Mouse (Mus musculus) limb, embryonic 14.5 days (tissue): ENCODE measurements around the gene Nbea. TPM values are rescaled to one million over a fixed set of nuclear protein-coding genes. Genes with fewer than 3 reads are reported as not detected.

ENCODE experiments used
- ATAC-seq: fragments of 200-750 bp; cut with Nextera tagmentation; 2 replicates; pipeline ENCODE4 v1.8.0; 2017; ENCODE audit warnings: low read depth, moderate number of reproducible peaks, moderate TSS enrichment; ENCODE audit not compliant: low FRiP score
- DNase-seq: peaks from one replicate; pipeline ENCODE4 v3.0.0-alpha.2; 2015; ENCODE audit warnings: low spot score
- H3K27ac ChIP-seq: fragments of 300-500 bp; sonication (generic); replicated peaks from 2 replicates; pipeline ENCODE4 v1.5.1; 2014; ENCODE audit warnings: low read depth, mild to moderate bottlenecking, low read length, moderate library complexity, mixed read lengths
- H3K27me3 ChIP-seq: fragments of 300-500 bp; sonication (generic); 2 replicates; pipeline ENCODE4 v1.6.1; 2014; ENCODE audit warnings: low read length, mixed read lengths; ENCODE audit not compliant: control insufficient read depth, insufficient read depth
- H3K36me3 ChIP-seq: fragments of 300-500 bp; sonication (generic); 2 replicates; pipeline ENCODE4 v1.6.1; 2014; ENCODE audit warnings: mild to moderate bottlenecking, low read length, moderate library complexity, mixed read lengths; ENCODE audit not compliant: control insufficient read depth, insufficient read depth
- H3K4me1 ChIP-seq: fragments of 300-500 bp; sonication (generic); 2 replicates; pipeline ENCODE4 v1.6.1; 2014; ENCODE audit warnings: antibody characterized with exemption, low read length, mixed read lengths; ENCODE audit not compliant: control insufficient read depth, insufficient read depth
- H3K4me2 ChIP-seq: fragments of 300-500 bp; sonication (generic); replicated peaks from 2 replicates; pipeline ENCODE4 v1.6.1; 2014; ENCODE audit warnings: low read depth, mild to moderate bottlenecking, low read length, moderate library complexity; ENCODE audit not compliant: severe bottlenecking
- H3K4me3 ChIP-seq: fragments of 300-500 bp; sonication (generic); replicated peaks from 2 replicates; pipeline ENCODE4 v1.5.1; 2014; ENCODE audit warnings: low read length
- H3K9ac ChIP-seq: fragments of 300-500 bp; sonication (generic); 2 replicates; pipeline ENCODE4 v1.6.1; 2014; ENCODE audit warnings: mild to moderate bottlenecking, low read depth, low read length, moderate library complexity; ENCODE audit not compliant: severe bottlenecking
- H3K9me3 ChIP-seq: fragments of 300-500 bp; sonication (generic); 2 replicates; pipeline ENCODE4 v1.6.1; 2016; ENCODE audit warnings: low read length; ENCODE audit not compliant: control insufficient read depth
- POLR2A ChIP-seq: fragments of 200-500 bp; IDR thresholded peaks from 2 replicates; pipeline ENCODE4 v1.8.0; 2012; ENCODE audit warnings: inconsistent platforms, mild to moderate bottlenecking, moderate library complexity, borderline replicate concordance; ENCODE audit not compliant: insufficient read depth, insufficient read length; ENCODE audit errors: extremely low read depth
- whole genome bisulfite sequencing: fragments of 180-500 bp; shearing (Covaris S2); extraction: QIAGEN DNeasy Blood & Tissue Kit; methylation state at CpG from one replicate; pipeline ENCODE4 v1.1.7; 2014; 5-methylcytosine and 5-hydroxymethylcytosine counted together
- polyA plus RNA-seq, 2 experiments: library from polyadenylated mRNA; depleted of rRNA in 1 of 2; stranded (reverse) in 1 of 2; unstranded in 1 of 2; fragments of >200 nt; fragmentation: Nextera tagmentation in 1 of 2; extraction: Ambion mirVana in 1 of 2; gene quantifications; 2 replicates each; pipeline versions ENCODE4 v1.2.1 to v1.2.3; 2012 to 2014

Nbea gene
- polyA plus RNA-seq, 2 experiments, result 20.6 to 34.1 TPM

DNA sequence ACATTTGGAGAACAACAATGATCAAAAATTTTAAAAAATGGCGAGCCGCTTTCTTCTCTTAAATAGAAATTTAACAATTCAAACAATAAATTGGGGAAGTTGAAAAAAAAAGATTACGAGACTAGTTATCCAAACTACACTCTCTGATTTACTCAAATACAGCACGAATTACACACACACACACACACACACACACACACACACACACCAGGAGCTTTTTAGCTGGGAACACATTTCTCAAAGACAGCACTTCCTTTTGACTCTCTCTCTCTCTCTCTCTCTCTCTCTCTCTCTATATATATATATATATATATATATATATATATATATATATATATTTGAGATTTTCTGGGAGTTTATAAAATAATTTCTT is 395.3 kb downstream of the Nbea start:
- Histone ChIP-seq H3K9me3 (no peaks in the 10 kb centered on the region), H3K4me2 (peak overlapping the region; percentile 86), H3K9ac (0 out of 2 replicates have a peak overlapping the region, but pooled peaks have one; percentile 81), H3K4me3 (peak overlapping the region; percentile 49), H3K36me3 (no peaks in the 10 kb centered on the region), H3K27me3 (no peaks in the 10 kb centered on the region), H3K4me1 (peaks cover 4% of the 10 kb centered on the region; the same call in 1 of the 2 replicates), H3K27ac (0 out of 2 replicates have a peak overlapping the region, but pooled peaks have one; percentile 91)
- no peak for DNase-seq
- TF ChIP-seq POLR2A, result no peak
- ATAC-seq, result no peak
- WGBS, result 22% methylated on average over 4 of the region's 4 CpGs

DNA sequence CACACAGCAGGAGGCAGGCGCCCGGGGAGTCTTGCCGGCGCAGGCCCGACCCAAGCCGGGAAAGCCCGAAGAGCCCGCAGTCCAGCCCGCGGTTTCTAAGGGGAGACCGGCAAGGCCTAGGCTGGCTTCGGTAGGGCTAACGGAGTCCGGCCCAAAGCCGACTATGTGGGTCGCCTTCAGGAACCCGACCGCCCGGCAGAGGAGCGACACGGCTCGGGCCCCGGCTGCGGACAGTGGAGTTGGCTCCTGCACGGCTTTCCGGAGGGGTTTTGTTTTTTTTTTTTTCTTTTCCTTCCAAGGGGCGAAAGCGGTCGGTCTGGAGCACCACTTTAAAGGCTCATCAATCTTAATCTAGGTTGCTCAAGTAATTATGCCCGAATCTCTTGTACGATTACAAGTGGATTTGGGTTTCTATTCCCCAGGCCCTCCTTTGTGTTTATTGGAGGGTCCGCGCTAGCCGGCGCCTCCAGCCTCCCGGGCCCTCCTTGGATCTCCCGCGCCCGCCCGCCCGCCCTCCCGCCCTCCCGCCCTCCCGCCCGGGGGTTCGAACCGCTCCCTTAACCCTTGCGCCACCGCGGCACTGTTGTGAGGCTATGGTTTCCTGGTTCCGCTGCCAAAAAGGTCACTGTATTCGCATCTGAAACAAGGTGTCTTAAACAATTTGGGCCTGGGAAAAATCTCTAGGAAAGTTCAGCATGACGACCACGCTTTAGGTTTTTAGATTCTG is 395.9 kb downstream of the Nbea start:
- Histone ChIP-seq H3K9me3 (no peaks in the 10 kb centered on the region), H3K4me2 (peak overlapping the region; percentile 86), H3K36me3 (no peaks in the 10 kb centered on the region), H3K9ac (peak overlapping the region; percentile 81), H3K4me1 (peaks cover 4% of the 10 kb centered on the region; the same call in 1 of the 2 replicates), H3K27ac (peak overlapping the region; percentile 91), H3K4me3 (peak overlapping the region; percentile 49), H3K27me3 (no peaks in the 10 kb centered on the region)
- ATAC-seq, result peak; percentile 46
- no peak for TF ChIP-seq POLR2A
- 1% methylated on average over 44 of the region's 54 CpGs for WGBS
- DNase-seq, result peak; percentile 50

DNA sequence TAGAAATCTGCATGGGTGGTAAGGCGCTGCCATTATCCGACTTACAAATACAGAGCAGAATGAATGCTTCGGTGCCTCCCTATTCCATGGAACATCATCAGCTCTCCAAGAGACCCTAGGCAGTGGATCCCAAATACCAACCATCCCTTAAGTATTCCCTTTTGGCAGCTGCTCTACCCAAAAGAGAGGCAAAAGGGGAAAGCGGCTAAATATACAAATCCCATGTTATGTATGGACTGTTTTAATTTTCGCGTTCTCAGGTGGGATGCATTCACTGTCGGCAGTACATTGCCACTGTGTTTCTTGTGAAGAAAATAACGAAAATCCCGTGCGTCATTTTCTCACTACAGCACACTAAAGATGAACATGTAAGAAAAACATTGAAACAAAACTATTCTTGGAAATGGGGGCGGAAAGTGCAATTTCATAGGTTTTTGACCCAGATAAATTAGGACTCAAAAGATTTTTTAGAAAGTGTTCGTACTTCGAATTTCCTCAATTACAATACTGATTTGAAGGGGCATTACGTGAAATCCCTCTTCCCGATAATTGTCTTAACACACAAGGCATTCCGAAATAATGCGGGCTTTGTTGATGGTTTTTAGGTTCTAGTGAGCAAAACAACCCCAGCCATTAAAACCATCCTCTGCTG is 396.5 kb downstream of the Nbea start:
- TF ChIP-seq POLR2A, result no peak
- Histone ChIP-seq H3K9me3 (no peaks in the 10 kb centered on the region), H3K27me3 (no peaks in the 10 kb centered on the region), H3K4me1 (peaks cover 4% of the 10 kb centered on the region), H3K4me2 (peak overlapping the region; percentile 86), H3K27ac (peak overlapping the region; percentile 91), H3K9ac (peak overlapping the region; percentile 81), H3K4me3 (peak overlapping the region; percentile 49), H3K36me3 (no peaks in the 10 kb centered on the region)
- 12% methylated on average over 17 of the region's 17 CpGs for WGBS
- no peak for ATAC-seq
- DNase-seq, result no peak

DNA sequence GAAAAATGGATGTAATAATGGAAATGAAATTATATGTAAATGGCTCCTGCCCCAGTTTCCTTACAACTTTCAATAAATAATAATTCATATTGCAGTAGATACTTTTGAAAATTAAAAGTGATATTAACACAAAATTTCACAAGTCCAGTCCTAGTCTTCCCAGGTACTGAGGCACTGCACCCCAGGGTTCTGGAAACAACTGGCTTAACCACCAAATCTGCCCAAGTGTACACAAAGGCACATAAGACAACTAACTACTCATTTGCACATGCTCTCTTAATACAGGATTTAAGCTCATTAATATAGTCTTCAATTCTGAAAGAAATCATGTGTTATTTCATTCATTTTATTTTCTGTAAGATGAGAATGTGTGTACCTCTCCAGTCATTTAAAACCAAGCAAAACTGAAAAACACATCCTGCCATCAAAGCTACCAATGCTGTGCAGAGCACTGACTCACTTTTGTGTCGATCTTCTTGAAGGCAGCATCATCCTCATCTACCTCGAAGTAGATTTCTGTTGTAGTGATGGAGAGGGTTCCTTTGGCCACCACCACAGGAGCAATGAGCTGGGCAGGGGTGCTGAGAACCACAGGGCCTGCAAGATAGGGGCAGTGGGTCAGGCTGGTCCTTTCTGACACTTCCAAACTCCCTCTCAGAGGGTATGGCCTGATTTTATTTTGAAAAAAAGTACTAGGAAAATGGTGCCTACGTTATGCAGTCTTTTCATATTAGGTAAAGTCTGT is 397.3 kb downstream of the Nbea start:
- Histone ChIP-seq H3K4me3 (peak overlapping the region; percentile 49), H3K27ac (peak overlapping the region; percentile 91), H3K9ac (peak overlapping the region; percentile 81), H3K9me3 (no peaks in the 10 kb centered on the region), H3K36me3 (no peaks in the 10 kb centered on the region), H3K4me2 (peak overlapping the region; percentile 86), H3K27me3 (peaks cover 1% of the 10 kb centered on the region; the same call in 1 of the 2 replicates), H3K4me1 (peaks cover 4% of the 10 kb centered on the region)
- WGBS, result 21% methylated on average over 3 of the region's 3 CpGs
- DNase-seq (no peak), ATAC-seq (no peak)
- TF ChIP-seq POLR2A, result no peak
